In the genomic region with DNA sequence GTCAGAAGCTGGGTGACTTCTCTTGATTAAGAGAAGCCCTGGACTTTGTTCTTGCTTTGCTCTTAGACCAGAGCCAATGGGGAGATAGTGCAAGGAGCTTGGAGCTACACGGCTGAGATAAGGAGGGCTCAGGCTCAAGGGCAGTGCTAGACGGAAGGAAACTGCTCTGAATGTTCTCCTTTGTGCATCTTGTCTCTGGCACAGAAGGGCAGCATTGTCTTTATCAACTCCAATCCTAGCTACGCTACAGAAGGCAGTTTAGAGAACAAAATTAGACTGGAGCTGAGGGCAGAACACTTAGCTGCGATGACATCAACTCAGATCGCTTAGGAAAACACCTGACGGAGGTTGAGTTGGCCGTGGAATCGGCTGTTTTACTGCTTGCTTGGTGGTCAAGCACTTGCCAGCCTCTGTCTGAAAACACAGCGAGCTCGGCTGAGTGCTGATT, we compare ENCODE assay signal across 11 mouse cellular contexts. TPM values are rescaled to one million over a fixed set of nuclear protein-coding genes. Genes with fewer than 3 reads are reported as not detected.
DNase-seq lines count a peak whose midpoint lies in the region; ATAC-seq and TF ChIP-seq lines count a peak whose summit lies in the region.
"Had no signal": no experiment of that assay in that cellular context is flagged by ENCODE, and none has a peak within 500 bp of the region (broad histone marks: within the 10 kb centered on the region; RNA-seq: fewer than 3 reads in every experiment).

No protein-coding gene starts in this region.

- no peaks in the 10 kb centered on the region for H3K36me3 ChIP-seq in forebrain, embryonic 13.5 days (ENCODE audit: poor library complexity, severe bottlenecking)
- no peaks in the 10 kb centered on the region for H3K36me3 ChIP-seq in forebrain, embryonic 11.5 days (ENCODE audit: control insufficient read depth, insufficient read depth, low read length)
- no peaks in the 10 kb centered on the region for H3K36me3 ChIP-seq in lung, embryonic 14.5 days (ENCODE audit: insufficient read depth)
- H3K36me3 ChIP-seq in intestine, embryonic 15.5 days, result no peaks in the 10 kb centered on the region

- peak overlapping the region; percentile 72; the same call in 1 of the 2 replicates for H3K4me2 ChIP-seq in forebrain, embryonic 13.5 days
- H3K4me2 ChIP-seq in forebrain, embryonic 11.5 days (ENCODE audit: low read depth, low read length, severe bottlenecking), result no peak overlapping the region
- H3K4me2 ChIP-seq in lung, embryonic 14.5 days, result peak overlapping the region; percentile 29; the same call in 1 of the 2 replicates
- peak overlapping the region; percentile 75 for H3K4me2 ChIP-seq in intestine, embryonic 15.5 days (replicated peaks)

- no peak for TF ChIP-seq POLR2A in olfactory bulb, adult 2 months (IDR thresholded peaks at IDR 0.05; ENCODE audit: insufficient read depth, low read depth, low read length)

- H3K27ac ChIP-seq in forebrain, embryonic 13.5 days, result no peak overlapping the region
- no peak overlapping the region for H3K27ac ChIP-seq in forebrain, embryonic 11.5 days (ENCODE audit: low read depth, low read length)
- no peak overlapping the region for H3K27ac ChIP-seq in lung, embryonic 14.5 days (ENCODE audit: low read depth)
- H3K27ac ChIP-seq in intestine, embryonic 15.5 days, result peak overlapping the region; percentile 60
- no peak overlapping the region for H3K27ac ChIP-seq in olfactory bulb, adult 2 months (ENCODE audit: insufficient read depth, low read depth, low read length)

- WGBS in forebrain, embryonic 13.5 days, result 87% methylated on average over 10 of the region's 10 CpGs
- WGBS in forebrain, embryonic 11.5 days, result 89% methylated on average over 10 of the region's 10 CpGs
- 73% methylated on average over 10 of the region's 10 CpGs for WGBS in lung, embryonic 14.5 days
- 65% methylated on average over 10 of the region's 10 CpGs for WGBS in intestine, embryonic 15.5 days
- 62% methylated on average over 10 of the region's 10 CpGs for WGBS in olfactory bulb, adult 2 months

- no peaks in the 10 kb centered on the region for H3K27me3 ChIP-seq in forebrain, embryonic 13.5 days
- no peaks in the 10 kb centered on the region for H3K27me3 ChIP-seq in forebrain, embryonic 11.5 days (ENCODE audit: control insufficient read depth, insufficient read depth, low read length)
- no peaks in the 10 kb centered on the region for H3K27me3 ChIP-seq in lung, embryonic 14.5 days (ENCODE audit: insufficient read depth, low read length)
- no peaks in the 10 kb centered on the region for H3K27me3 ChIP-seq in intestine, embryonic 15.5 days (replicated peaks)

- H3K9ac ChIP-seq in forebrain, embryonic 13.5 days, result no peak overlapping the region
- H3K9ac ChIP-seq in forebrain, embryonic 11.5 days (ENCODE audit: low read length), result no peak overlapping the region
- H3K9ac ChIP-seq in lung, embryonic 14.5 days, result no peak overlapping the region
- no peak overlapping the region for H3K9ac ChIP-seq in intestine, embryonic 15.5 days

- no peak overlapping the region for H3K4me3 ChIP-seq in forebrain, embryonic 13.5 days
- H3K4me3 ChIP-seq in forebrain, embryonic 11.5 days (ENCODE audit: low read depth, low read length), result no peak overlapping the region
- no peak overlapping the region for H3K4me3 ChIP-seq in lung, embryonic 14.5 days (ENCODE audit: low read depth, low read length)
- H3K4me3 ChIP-seq in intestine, embryonic 15.5 days (replicated peaks), result no peak overlapping the region
- H3K4me3 ChIP-seq in olfactory bulb, adult 2 months (ENCODE audit: insufficient read depth, low read depth, low read length), result peak overlapping the region; percentile 14; the same call in 1 of the 2 replicates

- H3K4me1 ChIP-seq in forebrain, embryonic 13.5 days, result peaks cover 38% of the 10 kb centered on the region
- peaks cover 6% of the 10 kb centered on the region; the same call in 1 of the 2 replicates for H3K4me1 ChIP-seq in forebrain, embryonic 11.5 days (replicated peaks; ENCODE audit: control insufficient read depth, insufficient read depth, low read length)
- peaks cover 3% of the 10 kb centered on the region; the same call in 1 of the 2 replicates for H3K4me1 ChIP-seq in lung, embryonic 14.5 days (ENCODE audit: insufficient read depth)
- peaks cover 12% of the 10 kb centered on the region for H3K4me1 ChIP-seq in intestine, embryonic 15.5 days (replicated peaks)
- peaks cover 16% of the 10 kb centered on the region for H3K4me1 ChIP-seq in olfactory bulb, adult 2 months (ENCODE audit: control insufficient read depth, insufficient read depth, low read length)

- DNase-seq in forebrain, embryonic 11.5 days (ENCODE audit: low spot score), result no peak
- DNase-seq in lung, embryonic 14.5 days, result no peak
- no peak for DNase-seq in lung, postnatal 14 days
- no peak for DNase-seq in T-cell, adult 2 months (ENCODE audit: low spot score)
- DNase-seq in thymus, postnatal 10 days (ENCODE audit: low spot score in 2 of 2), result no peak
- DNase-seq: lung, adult 18-20 months had no signal

- TF ChIP-seq CTCF in lung, embryonic 14.5 days (IDR thresholded peaks at IDR 0.05; ENCODE audit: low read depth), result no peak
- no peak for TF ChIP-seq CTCF in olfactory bulb, adult 2 months (IDR thresholded peaks at IDR 0.05; ENCODE audit: insufficient read depth, low read depth, low read length)

- H3K9me3 ChIP-seq in forebrain, embryonic 13.5 days (replicated peaks), result no peaks in the 10 kb centered on the region
- H3K9me3 ChIP-seq in forebrain, embryonic 11.5 days (ENCODE audit: control insufficient read depth, low read length), result no peaks in the 10 kb centered on the region
- no peaks in the 10 kb centered on the region for H3K9me3 ChIP-seq in lung, embryonic 14.5 days (ENCODE audit: low read depth, low read length)
- H3K9me3 ChIP-seq in intestine, embryonic 15.5 days, result no peaks in the 10 kb centered on the region

- ATAC-seq in forebrain, embryonic 13.5 days, result no peak
- no peak for ATAC-seq in forebrain, embryonic 11.5 days (replicated peaks; ENCODE audit: low FRiP score)
- ATAC-seq in lung, embryonic 14.5 days (ENCODE audit: insufficient read depth), result no peak
- peak; percentile 83 for ATAC-seq in intestine, embryonic 15.5 days
- ATAC-seq: activated CD4-positive, CD25-positive, alpha-beta regulatory T cell, adult 4 months; CD4-positive, CD25-positive, alpha-beta regulatory T cell, adult 4 months had no signal

RNA-seq across cellular contexts. Expression of a gene that starts 2.4 kb away (rescaled TPM):
- polyA plus RNA-seq in forebrain, embryonic 13.5 days (2015; fragmentation: Nextera tagmentation; extraction: Ambion mirVana), result 86.4 and 98.5 TPM in 2 replicates
- 69.5 and 75.7 TPM in 2 replicates for polyA plus RNA-seq in forebrain, embryonic 11.5 days (2014; fragmentation: Nextera tagmentation; extraction: Ambion mirVana)
- 46.8 and 54.2 TPM in 2 replicates for polyA plus RNA-seq in lung, embryonic 14.5 days (2014; fragmentation: Nextera tagmentation; extraction: Ambion mirVana)
- 41.6 and 44.0 TPM in 2 replicates for polyA plus RNA-seq in intestine, embryonic 15.5 days (2015; fragmentation: Nextera tagmentation; extraction: Ambion mirVana)
- polyA plus RNA-seq in olfactory bulb, adult 2 months (2012; ENCODE audit: insufficient read depth, insufficient read length, low replicate concordance, missing spikeins), result not detected in 2 replicates

Comparison
In these comparisons a context has a peak if more than half of its experiments do, and no peak if none do; other contexts are left out.
1. RNA of a gene that starts 2.4 kb away (polyA plus RNA-seq): 86.4 to 98.5 TPM in forebrain, embryonic 13.5 days, 69.5 to 75.7 TPM in forebrain, embryonic 11.5 days, 46.8 to 54.2 TPM in lung, embryonic 14.5 days and 41.6 to 44.0 TPM in intestine, embryonic 15.5 days; not detected in olfactory bulb, adult 2 months; every median in the first group is over 10 times any median in the second.